Mouse (Mus musculus) adrenal gland, adult 8-10 months (tissue): ENCODE measurements around the gene Sdha. TPM values are rescaled to one million over a fixed set of nuclear protein-coding genes. Genes with fewer than 3 reads are reported as not detected.

ENCODE experiments used
- DNase-seq: peaks from one replicate; pipeline ENCODE4 v3.0.0; 2022
- total RNA-seq, 4 experiments: library from RNA; stranded (reverse); gene quantifications; 2 replicates each; pipeline ENCODE4 v1.2.4; 2022

Sdha gene
- total RNA-seq, 4 experiments from 2014 or later, result 447 to 687 (median 569) TPM

DNA sequence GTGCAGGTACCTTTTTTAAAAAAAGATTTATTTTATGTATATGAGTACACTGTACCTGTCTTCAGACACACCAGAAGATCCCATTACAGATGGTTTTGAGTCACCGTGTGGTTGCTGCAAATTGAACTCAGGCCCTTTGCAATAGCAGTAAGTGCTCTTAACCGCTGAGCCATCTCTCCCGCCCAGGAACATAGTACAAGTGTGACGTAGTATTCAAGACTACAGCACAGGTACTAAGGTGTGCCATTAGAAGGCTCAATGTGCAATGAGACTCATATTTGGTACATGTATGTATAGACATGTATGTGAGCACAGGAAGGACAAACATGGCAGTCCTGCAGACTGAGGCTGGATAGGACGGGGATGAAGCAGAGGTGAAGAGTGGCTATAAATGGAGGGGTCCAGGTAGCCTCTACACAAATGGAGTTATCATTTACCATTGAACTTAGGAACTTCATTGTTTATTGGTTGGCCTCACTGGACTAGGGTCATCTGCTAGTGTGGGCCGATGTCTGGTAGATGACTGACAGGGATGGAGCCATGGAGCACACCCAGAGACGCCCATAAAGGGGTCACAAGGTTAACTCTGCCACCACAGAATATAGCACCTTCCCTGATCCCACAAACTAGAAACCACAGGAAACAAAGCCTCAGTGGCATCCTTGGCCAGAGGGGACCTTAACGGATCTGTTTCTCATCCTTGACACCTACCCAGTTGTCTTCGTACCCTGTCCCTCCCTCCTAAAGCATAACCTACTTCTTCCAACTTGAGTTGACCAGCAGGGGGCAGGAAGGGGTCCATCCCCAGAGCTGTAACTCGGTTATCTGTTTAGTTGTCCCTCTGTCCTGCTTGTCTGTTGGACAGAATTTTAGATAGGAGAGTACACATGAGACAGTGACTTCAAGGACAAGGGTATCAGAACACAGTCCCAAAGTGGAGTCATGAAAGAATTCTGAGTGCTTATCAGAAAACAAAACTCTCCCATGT lies 47.7 kb downstream of the Sdha start:
- no peak for DNase-seq

DNA sequence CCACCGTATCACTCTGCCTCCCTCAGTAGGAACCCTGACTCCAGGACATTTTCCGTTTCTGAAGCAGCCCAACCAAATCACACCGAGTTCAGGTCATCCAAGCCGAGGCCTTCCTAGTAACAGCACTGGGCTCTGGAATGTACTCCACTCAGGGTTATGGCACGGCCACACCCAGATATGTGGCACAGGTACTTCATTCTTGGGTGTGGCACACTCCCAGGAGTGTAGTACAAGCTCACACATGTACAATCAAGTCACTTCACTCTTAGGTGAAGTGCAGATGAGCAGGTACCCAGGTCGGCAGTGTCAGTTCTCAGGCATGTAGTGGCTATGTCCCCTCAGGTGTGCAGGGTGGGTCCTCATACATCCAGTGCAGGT lies 48.5 kb downstream of the Sdha start:
- no peak for DNase-seq

DNA sequence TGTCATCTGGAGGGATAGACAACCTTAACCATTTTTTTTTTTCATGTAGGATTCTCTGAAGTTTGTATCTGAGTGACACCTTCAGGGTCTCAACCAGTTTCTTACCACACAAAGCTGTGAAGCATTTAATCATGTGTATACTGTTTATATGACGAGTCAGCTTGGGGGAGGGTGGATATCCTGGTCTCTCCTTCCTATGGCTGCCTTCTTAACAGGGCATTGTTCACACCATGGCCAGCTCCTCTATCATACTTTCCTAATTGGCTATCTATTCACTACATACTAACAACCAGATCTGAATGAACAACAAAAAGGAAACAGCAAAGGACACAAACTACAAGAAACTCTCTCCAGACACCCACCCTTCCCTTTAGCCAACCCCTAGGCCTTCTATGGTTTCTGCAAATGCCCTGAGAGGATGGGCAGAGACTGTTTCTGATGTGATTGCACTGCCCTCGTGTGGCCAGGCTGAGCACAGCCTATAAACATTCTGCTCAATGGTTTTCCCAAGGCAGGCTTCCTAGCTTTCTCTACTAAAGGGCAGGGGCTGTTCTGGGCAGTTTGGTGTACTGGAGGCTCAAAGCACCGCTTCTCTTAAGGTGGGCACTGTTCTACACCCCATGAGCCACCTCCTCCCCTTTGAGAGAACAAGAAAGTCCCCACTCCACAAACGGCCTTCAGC lies 49.0 kb downstream of the Sdha start:
- DNase-seq, result peak; percentile 43

DNA sequence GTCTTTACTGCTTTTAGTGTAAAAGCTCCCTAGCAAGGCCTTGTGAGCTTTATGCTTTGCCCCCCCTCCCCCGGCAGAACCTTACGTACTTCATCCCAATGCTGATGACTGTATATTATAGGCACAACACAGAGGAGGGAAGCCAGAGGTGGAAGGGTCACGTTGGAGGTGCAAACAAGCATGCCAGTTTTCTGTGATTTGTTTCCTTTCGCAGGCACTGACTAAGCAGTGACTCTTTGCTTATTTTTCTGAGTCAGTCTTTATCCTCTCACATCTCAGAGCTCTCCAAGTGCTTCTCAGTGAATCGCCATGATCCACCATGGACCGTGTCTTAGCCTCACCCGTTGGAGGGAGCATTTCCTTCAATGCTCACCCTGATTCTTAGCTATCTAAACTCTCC lies 53.7 kb downstream of the Sdha start:
- no peak for DNase-seq

DNA sequence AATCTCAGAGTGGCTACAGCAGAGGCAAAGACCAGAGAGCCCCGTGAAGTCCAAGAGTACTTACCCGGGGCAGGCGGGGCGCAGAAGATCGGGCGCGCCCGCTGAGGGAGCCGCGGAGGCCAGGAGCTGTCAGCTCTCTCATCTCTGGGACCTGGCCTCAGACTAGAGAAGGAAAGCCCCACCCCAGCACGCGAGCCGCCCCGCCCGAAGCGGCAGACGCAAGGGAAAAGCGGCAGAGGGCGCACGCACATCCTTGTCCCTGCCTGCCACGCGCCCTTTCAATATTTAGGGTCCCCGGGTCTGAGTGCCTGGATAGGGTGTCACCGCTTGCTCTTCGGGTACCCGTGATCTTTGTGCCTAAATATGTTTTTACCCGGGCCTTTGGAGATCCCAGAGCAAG lies 57.9 kb downstream of the Sdha start, which contains the start of gene Ahrr:
Ahrr (minus strand) TSS at position 165 of the 400 bp plus-strand sequence.
- peak; percentile 43 for DNase-seq

DNA sequence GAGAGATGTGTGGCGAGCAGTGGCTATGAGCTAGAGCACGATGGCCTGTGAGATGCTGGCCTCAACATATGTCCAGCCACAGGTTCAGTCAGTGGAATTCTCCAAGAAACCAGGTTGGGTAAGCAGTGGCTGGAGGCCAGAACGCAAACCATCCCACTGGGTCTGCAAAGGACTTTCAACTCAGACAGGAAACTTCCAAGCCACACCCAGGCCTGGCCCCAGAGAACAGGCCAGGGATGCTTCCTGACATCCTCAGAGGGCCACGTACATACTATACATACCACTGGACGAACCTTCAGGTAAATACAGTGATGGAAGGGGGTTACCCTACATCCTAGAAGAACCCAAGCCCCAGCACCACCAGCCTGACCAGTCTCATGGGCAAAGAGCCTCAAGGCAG lies 60.4 kb downstream of the Sdha start:
- no peak for DNase-seq

DNA sequence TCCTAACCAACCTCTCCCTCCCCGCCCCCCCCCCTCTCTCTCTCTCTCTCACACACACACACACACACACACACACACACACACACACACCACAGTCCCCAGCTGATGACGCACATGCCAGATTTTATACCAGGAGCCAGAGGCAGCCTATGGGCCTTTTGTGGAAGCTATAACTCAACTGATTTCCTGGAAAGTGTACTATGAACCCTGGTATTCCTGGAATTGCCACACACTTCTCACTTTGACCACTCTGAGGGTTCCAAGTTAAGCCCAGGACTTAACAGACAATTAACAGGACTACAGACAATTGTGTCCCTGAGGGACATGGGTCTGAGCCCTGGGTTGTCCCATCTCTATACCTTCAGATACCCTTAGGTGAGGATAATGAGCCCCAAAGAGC lies 67.8 kb downstream of the Sdha start:
- no peak for DNase-seq

DNA sequence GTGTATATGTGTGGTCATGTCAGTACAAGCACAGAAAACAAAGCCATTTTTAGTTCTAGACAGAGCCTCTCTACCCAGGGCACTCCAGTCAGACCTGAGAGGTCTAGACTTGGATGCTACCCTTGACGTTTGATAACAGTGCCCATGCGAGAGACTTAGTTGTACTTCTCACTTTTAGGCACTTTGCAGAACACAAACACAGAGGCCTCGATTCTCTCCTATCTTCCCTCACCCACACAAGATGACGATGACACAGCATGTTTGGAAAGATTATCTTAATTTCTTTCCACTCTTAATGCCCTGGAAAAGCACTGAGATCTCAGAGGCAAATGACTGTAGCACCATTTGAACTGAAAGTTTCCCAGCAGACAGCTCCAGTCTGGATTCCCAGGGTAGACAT lies 74.4 kb downstream of the Sdha start:
- no peak for DNase-seq

Other genes starting within 250 kb of the Sdha start
- gene Slc9a3, start 228.8 kb downstream of the Sdha start, total RNA-seq, result 1 to 10 TPM in 1 of 4 experiments, under 1 TPM in 3; 0.40 to 1.1 (median 0.56) TPM
- 10 to 100 TPM; 63.0 to 79.3 (median 72.3) TPM for gene Exoc3, start 141.5 kb downstream of the Sdha start, total RNA-seq
- gene Ahrr, start 57.9 kb downstream of the Sdha start, total RNA-seq, result 1 to 10 TPM; 1.5 to 4.3 (median 2.9) TPM
- 100 to 1,000 TPM; 143 to 193 (median 171) TPM for gene Pdcd6, start 32.7 kb downstream of the Sdha start, total RNA-seq
- 10 to 100 TPM; 52.9 to 66.9 (median 58.7) TPM for gene Ccdc127, start within 50 bp of the Sdha start, total RNA-seq
- gene Lrrc14b, start 13.7 kb upstream of the Sdha start, total RNA-seq, result 1 to 10 TPM in 2 of 4 experiments, under 1 TPM in 2; 0.66 to 1.2 (median 1.1) TPM
- 1 to 10 TPM; 3.7 to 5.4 (median 4.7) TPM for gene Zfp72, start 40.6 kb upstream of the Sdha start, total RNA-seq
- 1,000 to 10,000 TPM; 1,128 to 1,257 (median 1,206) TPM for gene Ftl1-ps1, start 49.4 kb upstream of the Sdha start, total RNA-seq
- 10 to 100 TPM; 10.9 to 14.6 (median 13.9) TPM for gene Zfp825, start 143.7 kb upstream of the Sdha start, total RNA-seq